Mouse (Mus musculus): ENCODE data around the gene Car10. TPM values are rescaled to one million over a fixed set of nuclear protein-coding genes. Genes with fewer than 3 reads are reported as not detected.
A peak's percentile ranks its signal among the peaks of the same experiment; 100 is the strongest.

Car10 gene
- polyA plus RNA-seq, 1 experiment from 2014 or later, result 4.9 TPM

DNA sequence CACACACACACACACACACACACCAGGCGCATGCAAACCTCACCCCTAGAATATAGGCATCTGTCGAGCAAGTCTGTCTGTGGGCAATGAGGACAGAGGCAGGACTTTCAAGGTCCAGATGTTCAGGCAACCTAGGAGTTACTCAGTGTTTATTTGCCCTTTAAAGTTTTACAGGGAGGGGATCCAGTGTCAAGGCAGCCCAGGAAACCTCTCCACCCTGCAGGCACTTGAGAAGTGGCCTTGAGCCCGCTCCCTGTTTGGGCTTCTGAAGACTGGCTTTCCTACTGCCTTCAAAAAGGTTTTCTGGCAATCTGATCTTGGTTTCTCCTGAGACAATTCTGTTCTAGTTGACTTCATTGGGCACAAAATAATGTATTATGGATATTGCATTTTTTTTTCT lies 428.1 kb downstream of the Car10 start:
- no peak overlapping the region for H3K4me3 ChIP-seq
- 0 out of 2 replicates have a peak, but pooled peaks cover 2% of the 10 kb centered on the region for H3K4me1 ChIP-seq (replicated peaks)
- no peaks in the 10 kb centered on the region for H3K27me3 ChIP-seq (ENCODE audit: insufficient read depth, poor library complexity, severe bottlenecking)
- no peaks in the 10 kb centered on the region for H3K36me3 ChIP-seq
- 84% methylated on average over 3 of the region's 3 CpGs for WGBS
- DNase-seq (ENCODE audit: low spot score), result no peak
- no peak overlapping the region for H3K27ac ChIP-seq
- H3K9me3 ChIP-seq, result no peaks in the 10 kb centered on the region

DNA sequence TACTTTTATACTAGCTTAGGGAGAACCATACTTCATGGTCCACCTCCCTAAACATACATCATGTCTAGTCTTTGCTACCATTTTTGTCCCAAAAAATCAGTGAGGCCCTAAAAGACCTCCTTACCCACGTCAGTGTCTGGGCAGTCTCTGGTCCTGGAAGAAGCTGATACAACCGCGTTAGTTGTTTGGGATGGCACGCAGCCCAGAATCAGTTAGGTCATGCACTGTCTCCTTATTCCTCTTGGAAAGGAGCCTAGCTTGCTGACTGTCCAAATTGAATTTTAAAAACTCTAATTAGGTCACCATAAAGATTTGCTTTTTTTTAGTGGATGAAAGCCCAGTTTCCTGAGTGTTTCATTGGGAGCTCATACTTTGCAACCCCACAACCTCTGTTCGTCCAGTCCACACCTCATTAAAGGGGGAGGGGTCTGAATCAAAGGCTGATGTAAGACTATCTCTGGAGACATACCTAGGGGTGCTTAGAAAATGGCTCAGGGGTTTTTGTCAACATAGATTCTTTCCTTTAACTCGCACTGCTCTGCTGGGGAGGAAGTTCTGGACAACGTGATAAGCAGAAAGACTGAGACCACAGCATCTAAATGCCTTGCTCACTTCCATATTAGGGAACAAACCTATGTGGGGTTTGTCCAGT lies 433.3 kb downstream of the Car10 start:
- no peak for DNase-seq (ENCODE audit: low spot score)

DNA sequence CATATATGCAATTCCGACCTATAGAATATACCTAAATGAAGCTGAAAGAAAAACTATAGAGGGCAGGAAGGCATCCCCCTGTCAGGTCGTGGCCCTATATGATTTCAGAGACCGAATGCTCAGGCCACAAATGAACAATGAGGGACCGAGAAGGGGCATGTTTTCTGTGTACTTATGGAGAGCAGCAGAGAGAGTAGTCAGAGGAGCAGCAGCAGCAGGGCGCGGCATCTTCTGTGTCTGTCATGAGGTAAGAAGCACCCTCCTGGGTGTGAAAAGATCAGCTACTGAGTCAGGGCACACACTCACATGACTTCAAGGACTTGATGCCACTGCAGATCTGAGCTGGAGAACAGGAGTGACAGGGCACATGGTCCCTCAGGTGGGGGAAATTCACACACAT lies 438.4 kb downstream of the Car10 start:
- no peak overlapping the region for H3K27ac ChIP-seq
- no peaks in the 10 kb centered on the region for H3K4me1 ChIP-seq (replicated peaks)
- H3K9me3 ChIP-seq, result no peaks in the 10 kb centered on the region
- no peaks in the 10 kb centered on the region for H3K27me3 ChIP-seq (ENCODE audit: insufficient read depth, poor library complexity, severe bottlenecking)
- H3K36me3 ChIP-seq, result no peaks in the 10 kb centered on the region
- H3K4me3 ChIP-seq, result no peak overlapping the region
- no peak for DNase-seq (ENCODE audit: low spot score)
- 81% methylated on average over 6 of the region's 6 CpGs for WGBS

More for the DNA sequence above, 433.3 kb downstream of the Car10 start:
- H3K27ac ChIP-seq, result no peak overlapping the region
- H3K36me3 ChIP-seq, result no peaks in the 10 kb centered on the region
- 0 out of 2 replicates have a peak, but pooled peaks cover 2% of the 10 kb centered on the region for H3K4me1 ChIP-seq (replicated peaks)
- WGBS, result 89% methylated on average over 7 of the region's 7 CpGs
- no peak overlapping the region for H3K4me3 ChIP-seq
- H3K9me3 ChIP-seq, result no peaks in the 10 kb centered on the region
- H3K27me3 ChIP-seq (ENCODE audit: insufficient read depth, poor library complexity, severe bottlenecking), result no peaks in the 10 kb centered on the region

- no peak for DNase-seq (ENCODE audit: low spot score)
Observed at GRCm38 (mm10) chr11:93548904-93549303, 451.1 kb downstream of the Car10 start.

GRCm38 (mm10) chr11:93550908-93551307 lies 453.1 kb downstream of the Car10 start:
- no peak overlapping the region for H3K4me3 ChIP-seq
- 6% methylated on average over 3 of the region's 3 CpGs for WGBS
- no peaks in the 10 kb centered on the region for H3K36me3 ChIP-seq
- H3K4me1 ChIP-seq (replicated peaks), result no peaks in the 10 kb centered on the region
- H3K27me3 ChIP-seq (ENCODE audit: insufficient read depth, poor library complexity, severe bottlenecking), result no peaks in the 10 kb centered on the region
- no peaks in the 10 kb centered on the region for H3K9me3 ChIP-seq
- no peak overlapping the region for H3K27ac ChIP-seq
- peak; percentile 52 for DNase-seq (ENCODE audit: low spot score)

More at GRCm38 (mm10) chr11:93548904-93549303, 451.1 kb downstream of the Car10 start:
- H3K27me3 ChIP-seq (ENCODE audit: insufficient read depth, poor library complexity, severe bottlenecking), result no peaks in the 10 kb centered on the region
- no peaks in the 10 kb centered on the region for H3K4me1 ChIP-seq (replicated peaks)
- WGBS, result 60% methylated on average over 5 of the region's 5 CpGs
- no peaks in the 10 kb centered on the region for H3K36me3 ChIP-seq
- H3K9me3 ChIP-seq, result no peaks in the 10 kb centered on the region
- no peak overlapping the region for H3K4me3 ChIP-seq
- no peak overlapping the region for H3K27ac ChIP-seq

GRCm38 (mm10) chr11:93559118-93559517 lies 461.3 kb downstream of the Car10 start:
- no peaks in the 10 kb centered on the region for H3K9me3 ChIP-seq
- H3K27me3 ChIP-seq (ENCODE audit: insufficient read depth, poor library complexity, severe bottlenecking), result no peaks in the 10 kb centered on the region
- no peaks in the 10 kb centered on the region for H3K36me3 ChIP-seq
- 85% methylated on average over 3 of the region's 3 CpGs for WGBS
- no peak overlapping the region for H3K27ac ChIP-seq
- no peak for DNase-seq (ENCODE audit: low spot score)
- H3K4me1 ChIP-seq (replicated peaks), result no peaks in the 10 kb centered on the region
- H3K4me3 ChIP-seq, result no peak overlapping the region

DNA sequence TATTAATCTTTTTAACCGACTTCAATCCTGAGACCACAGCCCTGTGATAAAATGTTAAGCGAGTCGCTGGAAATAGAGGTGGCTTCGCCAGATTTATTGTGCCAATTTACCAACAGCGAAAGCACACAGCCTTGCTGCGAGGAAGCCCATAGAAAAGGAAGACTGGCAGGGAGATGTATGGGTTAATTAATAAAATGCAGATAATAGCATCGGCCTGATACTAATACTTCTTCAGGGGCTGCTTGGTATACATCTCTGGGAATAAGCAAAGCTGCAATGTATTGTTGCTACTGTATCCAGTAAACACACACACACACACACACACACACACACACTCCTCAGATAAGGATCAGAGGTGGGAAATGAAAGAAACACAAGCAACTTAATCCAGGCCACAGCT lies 462.7 kb downstream of the Car10 start:
- H3K36me3 ChIP-seq, result no peaks in the 10 kb centered on the region
- no peak for DNase-seq (ENCODE audit: low spot score)
- no peaks in the 10 kb centered on the region for H3K4me1 ChIP-seq (replicated peaks)
- H3K27ac ChIP-seq, result no peak overlapping the region
- H3K27me3 ChIP-seq (ENCODE audit: insufficient read depth, poor library complexity, severe bottlenecking), result no peaks in the 10 kb centered on the region
- no peaks in the 10 kb centered on the region for H3K9me3 ChIP-seq
- WGBS, result 88% methylated on average over 7 of the region's 7 CpGs
- no peak overlapping the region for H3K4me3 ChIP-seq

- no peaks in the 10 kb centered on the region for H3K27me3 ChIP-seq (ENCODE audit: insufficient read depth, poor library complexity, severe bottlenecking)
- DNase-seq (ENCODE audit: low spot score), result no peak
- no peaks in the 10 kb centered on the region for H3K4me1 ChIP-seq (replicated peaks)
- H3K27ac ChIP-seq, result no peak overlapping the region
- no peaks in the 10 kb centered on the region for H3K36me3 ChIP-seq
- no peak overlapping the region for H3K4me3 ChIP-seq
- no peaks in the 10 kb centered on the region for H3K9me3 ChIP-seq
Observed at GRCm38 (mm10) chr11:93562330-93562865, 464.6 kb downstream of the Car10 start.

- H3K36me3 ChIP-seq, result no peaks in the 10 kb centered on the region
- WGBS, result 79% methylated on average over 3 of the region's 3 CpGs
- DNase-seq (ENCODE audit: low spot score), result no peak
- no peaks in the 10 kb centered on the region for H3K9me3 ChIP-seq
- no peaks in the 10 kb centered on the region for H3K4me1 ChIP-seq (replicated peaks)
- H3K27ac ChIP-seq, result no peak overlapping the region
- H3K27me3 ChIP-seq (ENCODE audit: insufficient read depth, poor library complexity, severe bottlenecking), result no peaks in the 10 kb centered on the region
- no peak overlapping the region for H3K4me3 ChIP-seq
Observed at GRCm38 (mm10) chr11:93565756-93566155, 467.9 kb downstream of the Car10 start.

DNA sequence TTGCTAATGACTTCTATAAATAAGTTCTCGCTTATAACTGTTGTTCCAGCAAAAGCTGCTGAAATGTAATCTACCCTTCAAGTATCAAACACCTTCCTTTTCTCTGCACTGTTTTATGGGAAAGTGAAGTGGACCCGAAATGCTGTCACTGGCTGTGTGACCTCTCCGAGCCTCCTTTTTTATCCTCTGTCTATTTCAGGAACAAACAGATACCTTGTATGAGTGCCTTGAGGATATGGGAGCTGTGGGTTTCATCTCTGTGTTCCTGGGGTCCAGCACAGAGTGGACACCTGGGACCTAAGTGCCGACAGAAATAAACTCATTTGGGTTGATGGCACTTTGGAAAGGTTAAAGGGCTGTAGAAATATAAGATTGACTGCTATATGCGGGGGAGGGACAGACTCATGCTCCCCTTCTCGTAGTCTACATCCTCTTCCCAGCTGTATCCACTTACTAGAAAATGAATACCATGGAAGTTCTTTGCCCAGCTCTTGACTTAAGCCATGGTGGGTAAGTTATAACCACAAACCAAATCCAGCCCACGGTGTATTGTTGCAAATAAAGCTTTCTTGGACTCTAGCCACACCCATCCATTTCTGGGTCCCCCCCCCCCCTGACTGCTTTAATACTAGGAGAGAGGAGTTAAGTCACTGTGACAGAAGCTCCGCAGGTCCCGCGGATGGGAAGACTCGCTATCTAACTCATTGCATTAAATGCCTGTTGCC lies 474.3 kb downstream of the Car10 start:
- H3K4me1 ChIP-seq (replicated peaks), result no peaks in the 10 kb centered on the region
- H3K9me3 ChIP-seq, result no peaks in the 10 kb centered on the region
- H3K27ac ChIP-seq, result no peak overlapping the region
- no peaks in the 10 kb centered on the region for H3K36me3 ChIP-seq
- no peak overlapping the region for H3K4me3 ChIP-seq
- DNase-seq (ENCODE audit: low spot score), result no peak
- no peaks in the 10 kb centered on the region for H3K27me3 ChIP-seq (ENCODE audit: insufficient read depth, poor library complexity, severe bottlenecking)
- 88% methylated on average over 11 of the region's 11 CpGs for WGBS

GRCm38 (mm10) chr11:93577441-93577840 lies 479.6 kb downstream of the Car10 start:
- no peaks in the 10 kb centered on the region for H3K4me1 ChIP-seq (replicated peaks)
- H3K9me3 ChIP-seq, result no peaks in the 10 kb centered on the region
- DNase-seq (ENCODE audit: low spot score), result no peak
- H3K36me3 ChIP-seq, result no peaks in the 10 kb centered on the region
- H3K27me3 ChIP-seq (ENCODE audit: insufficient read depth, poor library complexity, severe bottlenecking), result no peaks in the 10 kb centered on the region
- H3K4me3 ChIP-seq, result no peak overlapping the region
- WGBS, result 93% methylated on average over 2 of the region's 2 CpGs
- no peak overlapping the region for H3K27ac ChIP-seq

DNA sequence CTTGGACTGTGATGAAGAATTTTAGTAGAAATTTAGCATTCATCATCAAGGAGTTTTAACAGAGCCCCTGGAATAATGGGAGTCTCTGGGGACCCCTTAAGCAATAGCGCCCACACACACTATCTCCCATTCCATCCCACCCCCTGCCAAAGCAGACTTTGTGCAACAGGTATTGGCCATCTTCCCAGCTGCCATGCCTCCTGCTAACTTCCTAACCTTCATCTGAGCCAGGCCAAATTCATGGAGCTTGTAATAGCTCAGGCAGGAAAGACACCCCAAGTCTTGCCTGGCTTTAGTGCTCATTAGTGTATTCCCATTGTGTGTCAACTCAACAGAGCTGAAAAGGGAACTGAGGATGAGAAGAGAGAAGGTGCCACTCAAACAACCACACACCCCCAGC lies 481.8 kb downstream of the Car10 start:
- no peak for DNase-seq (ENCODE audit: low spot score)
- Histone ChIP-seq H3K9me3 (no peaks in the 10 kb centered on the region), H3K4me3 (no peak overlapping the region), H3K36me3 (no peaks in the 10 kb centered on the region), H3K27ac (no peak overlapping the region), H3K4me1 (replicated peaks) (no peaks in the 10 kb centered on the region), H3K27me3 (ENCODE audit: insufficient read depth, poor library complexity, severe bottlenecking) (no peaks in the 10 kb centered on the region)
- 95% methylated on average over 1 of the region's 1 CpGs for WGBS

DNA sequence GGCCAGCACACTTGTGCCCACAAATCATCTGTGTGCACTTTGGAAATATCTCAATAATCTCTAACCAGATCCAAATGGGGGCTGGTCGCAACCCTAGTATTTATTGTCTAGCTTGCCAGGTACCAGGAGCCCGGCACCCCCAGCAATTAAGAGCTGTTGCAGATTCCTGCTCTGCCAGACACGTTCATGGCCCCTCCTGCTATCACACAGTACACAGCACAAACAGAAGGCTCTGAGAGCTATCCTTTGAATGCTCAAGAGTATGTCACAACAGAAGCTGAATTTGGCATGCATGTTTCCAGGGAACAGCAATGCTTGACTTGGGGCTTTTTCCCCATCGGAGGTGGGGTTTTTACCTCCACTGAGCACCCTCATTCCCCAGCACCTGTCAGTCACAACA lies 483.5 kb downstream of the Car10 start:
- Histone ChIP-seq H3K9me3 (no peaks in the 10 kb centered on the region), H3K4me3 (no peak overlapping the region), H3K36me3 (no peaks in the 10 kb centered on the region), H3K27me3 (ENCODE audit: insufficient read depth, poor library complexity, severe bottlenecking) (no peaks in the 10 kb centered on the region), H3K27ac (no peak overlapping the region), H3K4me1 (replicated peaks) (no peaks in the 10 kb centered on the region)
- DNase-seq (ENCODE audit: low spot score), result no peak
- WGBS, result 66% methylated on average over 4 of the region's 4 CpGs

Data from hindbrain, embryonic 10.5 days (tissue).